Mouse (Mus musculus) kidney, adult 18-20 months (tissue): ENCODE results near the gene Lrrc25.
A peak's percentile ranks its signal among the peaks of the same experiment; 100 is the strongest.
"Not testable (repeated sequence)": the region's sequence is repeated elsewhere in the genome, so short reads cannot be mapped to it uniquely, and the experiment has no call there.

Experiments used
- DNase-seq: peaks from one replicate; pipeline ENCODE4 v3.0.0; 2021

The Lrrc25 gene

DNA sequence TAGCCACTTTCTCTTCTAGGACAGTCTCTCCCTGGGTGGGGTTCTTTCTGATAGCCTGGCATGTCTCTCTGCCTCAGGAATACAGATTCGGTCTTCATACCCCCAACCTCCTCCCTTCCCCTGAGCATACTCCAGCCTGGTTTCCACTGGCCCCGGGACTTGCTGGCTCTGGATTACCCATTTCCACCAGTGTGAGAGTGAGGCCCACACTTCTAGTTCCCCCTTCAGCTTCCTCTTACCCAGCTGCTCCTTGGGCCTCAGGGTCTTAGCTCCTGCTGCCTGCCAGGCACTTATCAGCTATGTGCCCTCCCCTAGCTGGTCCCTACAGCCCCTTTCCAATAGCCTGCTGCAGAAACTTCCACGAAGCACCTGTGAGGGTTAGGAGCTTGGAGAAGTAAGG is at the start of gene Lrrc25:
TSS of gene Lrrc25 (plus strand) at position 262 of the 400 bp plus-strand sequence.
- DNase-seq: no peak

DNA sequence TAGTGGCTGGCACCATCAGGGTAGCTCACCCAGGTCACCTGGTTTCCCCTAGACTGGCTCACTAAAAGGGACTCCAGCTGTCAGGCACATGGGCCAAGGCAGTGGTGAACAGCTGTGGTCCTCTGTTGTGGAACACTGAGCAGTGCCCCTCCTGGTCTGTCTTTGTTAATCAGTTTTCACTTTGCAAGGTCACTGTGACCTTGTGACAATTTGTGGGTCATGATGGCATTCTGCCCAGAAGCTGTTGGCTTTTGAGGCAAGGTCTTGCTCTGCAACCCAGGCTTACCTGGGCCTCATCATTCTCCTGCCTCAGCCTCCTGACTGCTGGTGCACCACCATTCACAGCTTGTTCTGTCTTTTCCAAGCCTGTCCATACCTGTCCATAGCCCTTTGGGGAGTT is 45.6 kb upstream of the Lrrc25 start:
- DNase-seq: no peak

DNA sequence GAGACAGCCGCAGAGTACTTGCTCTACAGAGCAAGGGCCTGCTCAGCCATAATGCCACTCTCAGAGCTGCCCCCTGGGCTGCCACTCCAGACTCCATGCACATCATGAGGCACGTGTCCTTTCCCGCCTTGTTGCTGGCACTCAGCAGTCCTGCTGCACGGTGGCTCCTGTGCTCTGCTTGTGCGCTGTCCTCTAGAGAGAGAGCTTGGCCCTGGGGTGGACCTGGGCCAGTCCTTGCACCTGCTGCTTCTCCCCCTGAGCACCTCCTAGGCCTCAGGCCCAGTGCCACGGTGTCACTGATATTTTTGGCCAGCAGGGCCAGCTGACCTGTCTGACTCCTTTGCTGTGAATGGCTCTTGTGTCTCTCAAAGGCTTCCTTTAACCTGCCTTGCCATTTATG is 45.0 kb upstream of the Lrrc25 start:
- no peak for DNase-seq

DNA sequence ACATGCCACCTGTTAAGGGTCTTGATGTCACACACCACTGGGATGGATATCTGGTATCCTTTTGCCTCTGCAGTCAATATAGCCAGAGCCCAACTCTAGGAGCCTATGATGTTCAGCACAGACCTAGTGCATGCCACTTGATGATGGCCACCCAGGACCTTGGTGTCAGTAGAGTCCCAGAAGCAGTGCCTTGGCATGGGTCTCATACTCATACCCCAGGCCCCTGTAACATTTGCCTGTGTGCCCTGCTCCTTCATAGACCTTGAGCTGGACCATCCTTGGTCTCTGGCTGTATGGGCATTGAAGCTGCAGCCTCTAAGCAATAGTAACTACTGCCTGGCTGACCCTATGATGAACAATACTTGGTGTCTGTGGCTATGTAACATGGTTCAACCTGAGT is 41.7 kb upstream of the Lrrc25 start:
- DNase-seq: no peak

DNA sequence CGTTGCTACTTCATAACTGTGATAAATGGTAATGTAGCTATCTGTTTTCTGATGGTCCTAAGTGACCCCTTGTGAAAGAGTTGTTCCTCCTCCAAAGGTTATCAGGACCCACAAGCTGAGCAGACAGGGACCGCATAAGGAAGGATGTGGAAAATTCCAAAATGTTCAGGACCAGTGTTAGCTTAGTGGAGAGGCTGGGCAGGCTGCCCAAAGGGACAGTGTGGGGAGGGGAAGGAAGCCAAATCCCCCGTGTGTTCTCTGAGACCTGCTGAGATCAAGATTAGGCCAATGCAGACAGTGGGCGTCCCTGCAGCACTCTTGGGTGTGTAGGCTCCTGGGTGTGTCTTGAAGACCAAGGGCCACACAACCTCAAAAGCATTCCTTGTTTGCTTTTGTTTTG is 41.0 kb upstream of the Lrrc25 start:
- peak; percentile 77 for DNase-seq

DNA sequence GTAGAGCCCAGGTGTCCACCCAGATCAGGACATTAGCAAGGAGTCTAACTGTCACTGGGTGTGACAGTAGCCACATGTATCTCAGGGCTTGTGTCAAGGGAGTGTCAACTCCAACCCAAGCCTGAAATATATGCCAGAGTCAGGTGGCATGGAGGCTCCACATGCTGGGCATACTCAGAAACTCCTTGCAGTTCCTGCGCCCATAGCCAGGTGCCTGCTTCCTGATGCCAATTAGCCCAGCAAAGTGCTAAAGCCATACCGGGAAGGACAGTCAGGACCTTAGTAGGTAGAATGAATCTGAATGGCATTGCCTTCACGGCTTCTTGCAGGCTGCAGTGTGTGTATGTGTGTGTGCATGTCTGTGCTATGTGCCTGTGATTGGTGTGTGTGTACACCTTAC is 38.7 kb upstream of the Lrrc25 start:
- no peak for DNase-seq

DNA sequence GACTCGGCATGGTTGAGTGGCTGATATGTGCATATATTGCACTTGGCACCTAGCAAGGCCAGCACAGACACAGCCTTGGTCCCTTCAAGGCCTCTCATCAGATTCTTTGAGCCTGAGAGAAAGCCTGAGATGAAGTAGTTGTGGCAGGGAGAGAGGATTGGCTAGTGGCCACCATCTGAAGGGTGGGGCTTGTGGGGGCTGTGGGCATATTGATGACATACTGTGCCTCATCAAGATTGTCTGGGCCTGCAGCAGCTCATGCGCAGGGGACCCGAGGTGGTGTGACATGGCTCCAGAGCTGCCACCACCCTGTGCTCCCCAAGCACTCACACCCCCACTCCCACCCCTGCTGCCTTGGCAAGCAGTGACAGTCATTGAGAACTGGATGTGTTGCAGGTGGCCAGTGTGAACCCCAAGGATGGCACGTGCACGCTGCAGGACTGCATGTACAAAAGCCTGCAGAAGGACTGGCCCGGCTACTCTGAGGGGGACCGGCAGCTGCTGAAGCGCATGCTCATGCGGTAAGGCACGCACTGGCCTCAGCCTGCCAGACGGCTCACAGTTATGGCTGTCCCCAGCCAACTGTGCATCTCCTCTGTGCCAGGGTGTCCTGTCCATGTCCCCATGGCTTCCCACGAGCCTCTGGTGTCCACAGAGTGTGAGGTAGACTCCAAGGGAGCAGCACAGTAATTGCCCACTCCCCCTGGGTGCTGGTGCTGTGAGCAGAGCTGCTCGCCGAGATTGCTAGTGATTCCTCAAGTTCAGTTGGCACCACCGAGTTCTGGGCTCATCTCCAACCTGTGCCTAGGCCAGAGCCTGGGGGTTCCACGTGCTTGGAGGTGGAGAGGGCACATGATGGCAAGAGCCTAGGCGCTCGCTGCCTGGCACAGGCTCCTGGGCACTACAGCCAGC is 32.2 kb upstream of the Lrrc25 start:
- DNase-seq: no peak

DNA sequence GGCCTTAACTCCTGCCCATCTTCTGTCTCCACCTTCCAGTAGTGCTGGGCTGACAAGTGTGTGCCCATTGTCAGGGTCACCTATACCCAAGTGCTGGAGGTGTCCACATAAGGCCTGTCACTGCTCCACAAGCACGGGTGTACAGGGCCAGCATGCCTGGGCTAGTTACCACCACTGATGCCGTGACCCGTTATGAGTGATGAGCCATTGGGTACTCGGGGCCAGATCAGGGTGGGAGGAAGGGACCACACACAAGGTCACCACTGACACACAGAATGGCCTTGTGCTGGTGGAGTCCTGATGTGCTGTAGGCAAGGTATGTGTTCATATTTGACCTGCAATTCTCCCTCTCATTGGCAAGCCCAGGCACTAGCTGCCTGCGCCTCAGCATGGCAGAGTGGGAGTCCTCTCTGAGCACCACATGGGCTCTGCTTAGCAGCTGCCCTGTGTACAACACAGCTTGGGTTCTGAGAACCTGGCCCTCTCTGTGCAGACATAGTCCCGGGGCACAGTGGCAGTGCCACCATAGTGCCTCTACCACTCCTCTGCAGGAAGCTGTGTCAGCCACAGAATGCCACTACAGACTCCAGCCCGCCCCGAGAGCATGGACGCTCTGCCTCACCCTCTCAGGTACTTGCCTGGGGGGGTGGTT is 31.2 kb upstream of the Lrrc25 start:
- DNase-seq: no peak

DNA sequence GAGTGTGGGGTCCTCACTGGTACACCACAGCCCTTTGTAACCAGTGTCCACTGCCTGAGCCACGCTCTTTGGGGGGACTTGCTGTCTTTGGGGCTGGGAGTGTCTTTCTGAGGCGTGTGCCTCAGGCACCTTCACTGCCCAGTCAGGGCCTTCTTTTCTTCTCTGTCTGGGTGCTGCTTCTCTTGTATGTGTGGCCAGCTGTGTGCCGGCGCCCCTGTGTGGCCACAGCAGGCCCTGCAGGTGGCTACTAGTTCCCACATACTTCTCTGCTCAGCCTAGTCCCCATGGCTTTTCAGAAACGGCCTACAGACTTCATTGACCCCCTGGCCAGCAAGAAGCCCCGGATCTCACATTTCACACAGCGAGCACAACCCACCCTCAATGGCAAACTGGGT is 30.7 kb upstream of the Lrrc25 start:
- DNase-seq: peak; percentile 76

DNA sequence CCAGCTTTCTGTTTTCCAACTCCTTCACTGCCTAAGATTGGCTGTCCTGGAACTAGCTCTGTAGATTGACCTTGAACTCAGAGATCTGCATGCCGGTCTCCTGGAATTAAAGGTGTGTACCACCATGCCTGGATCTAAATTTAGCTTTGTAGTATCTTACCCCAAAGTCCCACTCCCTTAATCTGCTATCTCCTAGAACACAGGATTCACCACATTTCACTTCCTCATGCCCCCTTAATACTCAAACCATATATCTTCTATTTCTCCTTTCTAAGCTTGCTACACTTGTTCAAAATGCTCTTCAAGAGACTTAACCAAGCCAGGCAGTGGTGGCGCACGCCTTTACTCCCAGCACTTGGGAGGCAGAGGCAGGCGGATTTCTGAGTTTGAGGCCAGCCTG is 28.0 kb upstream of the Lrrc25 start:
- DNase-seq: not testable (repeated sequence)

DNA sequence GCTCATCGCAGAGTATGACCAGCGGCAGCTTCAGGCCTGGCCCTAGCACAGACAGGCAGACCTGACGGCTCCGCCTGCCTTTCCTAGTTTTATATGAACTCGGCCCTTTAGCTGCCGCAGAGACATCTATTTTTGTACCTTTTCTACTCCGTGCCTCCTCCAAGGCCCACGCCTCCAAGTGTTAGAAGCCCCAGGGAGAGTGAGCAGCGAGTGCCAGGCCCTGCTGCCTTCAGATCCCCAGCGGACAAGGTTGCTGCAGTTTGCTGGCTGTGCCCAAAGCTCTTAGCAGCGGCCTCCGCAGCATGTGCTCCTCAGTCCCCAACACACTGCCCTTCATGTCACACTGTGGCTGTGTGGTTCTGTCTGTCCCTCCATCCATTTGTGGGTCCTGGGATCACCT is 24.4 kb upstream of the Lrrc25 start:
- no peak for DNase-seq

DNA sequence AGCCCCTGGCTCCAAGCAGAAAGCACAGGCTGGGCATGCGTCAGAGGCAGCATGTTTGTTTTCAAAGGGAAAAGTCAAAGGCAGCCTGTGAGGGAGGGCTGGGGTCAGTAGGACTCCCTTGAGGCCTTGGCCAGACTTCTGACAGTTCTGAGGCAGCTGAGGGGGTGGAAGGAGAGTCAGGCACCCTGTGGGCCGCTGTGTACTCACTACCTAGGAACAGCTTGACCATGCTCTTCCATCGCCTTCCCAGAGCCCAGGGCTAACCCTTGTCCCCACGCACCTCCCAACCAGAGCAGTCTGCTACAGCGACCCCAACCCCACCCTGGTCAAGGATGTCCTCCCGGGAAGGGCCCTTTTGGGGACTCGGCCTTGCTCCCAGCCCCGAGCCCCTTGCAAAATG is 22.8 kb upstream of the Lrrc25 start:
- no peak for DNase-seq

DNA sequence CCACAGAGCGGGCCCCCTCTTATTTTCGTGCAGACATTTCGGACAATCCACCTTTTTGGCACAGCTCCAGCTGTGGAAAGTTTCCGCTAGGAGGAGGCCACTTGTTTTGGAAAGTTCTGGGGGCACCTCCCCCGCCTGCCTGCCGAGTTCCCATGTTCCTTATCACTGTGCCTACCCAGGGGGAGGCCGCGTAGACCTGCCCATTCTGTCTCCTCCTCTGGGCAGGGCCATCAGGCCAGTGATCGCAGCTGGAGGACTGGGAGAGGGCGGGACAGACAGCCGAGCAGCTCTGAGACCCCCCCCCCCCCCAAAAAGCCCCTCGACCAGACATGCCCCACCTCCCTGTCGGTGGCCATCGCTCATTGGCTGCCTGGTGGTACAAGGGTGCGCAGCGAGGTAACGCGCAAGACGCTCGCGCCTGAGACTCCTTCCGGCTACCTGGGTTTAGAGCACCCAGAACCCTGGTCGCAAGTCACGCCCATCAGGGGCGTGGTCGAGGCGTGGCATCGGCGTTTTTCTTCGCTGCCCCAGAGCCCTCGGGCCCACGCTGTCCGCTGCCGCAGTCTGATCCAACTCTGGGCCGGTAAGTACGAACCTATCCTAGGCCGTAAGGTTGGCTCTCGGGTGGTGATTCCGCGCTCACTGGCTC is 21.9 kb upstream of the Lrrc25 start, which contains the start of gene Isyna1:
TSS of gene Isyna1 (plus strand) at position 413 of the 649 bp plus-strand sequence.
- DNase-seq: peak; percentile 89

DNA sequence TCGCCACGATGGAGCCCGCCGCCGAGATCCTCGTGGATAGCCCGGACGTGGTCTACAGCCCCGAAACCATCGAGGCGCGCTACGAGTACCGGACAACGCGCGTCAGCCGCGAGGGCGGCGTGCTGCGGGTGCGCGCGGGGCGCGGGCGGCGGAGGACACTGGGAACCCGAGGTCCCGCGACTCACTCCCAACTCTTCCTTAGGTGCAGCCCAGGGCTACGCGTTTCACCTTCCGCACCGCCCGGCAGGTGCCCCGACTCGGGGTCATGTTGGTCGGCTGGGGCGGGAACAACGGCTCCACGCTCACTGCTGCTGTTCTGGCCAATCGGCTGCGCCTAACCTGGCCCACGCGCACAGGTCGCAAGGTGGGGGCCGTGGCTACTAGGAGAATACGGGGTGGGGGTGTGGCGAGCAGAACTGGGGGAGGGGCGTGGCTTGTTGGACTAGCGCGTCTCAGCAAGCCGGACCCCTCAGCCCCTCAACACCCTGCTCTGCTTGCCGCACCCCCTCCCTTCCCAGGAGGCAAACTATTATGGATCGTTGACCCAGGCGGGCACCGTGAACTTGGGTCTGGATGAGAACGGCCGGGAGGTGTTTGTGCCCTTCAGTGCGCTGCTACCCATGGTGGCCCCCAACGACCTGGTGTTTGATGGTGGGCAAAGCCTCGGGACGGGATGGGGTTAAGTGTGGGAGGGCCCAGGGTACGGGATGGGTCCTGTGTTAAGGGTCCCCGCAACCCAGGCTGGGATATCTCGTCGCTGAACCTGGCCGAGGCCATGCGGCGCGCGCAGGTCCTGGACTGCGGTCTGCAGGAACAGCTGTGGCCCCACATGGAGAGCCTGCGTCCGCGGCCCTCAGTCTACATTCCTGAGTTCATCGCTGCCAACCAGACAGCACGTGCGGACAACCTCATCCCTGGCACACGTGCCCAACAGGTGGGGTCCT is 21.1 kb upstream of the Lrrc25 start:
- DNase-seq: no peak

DNA sequence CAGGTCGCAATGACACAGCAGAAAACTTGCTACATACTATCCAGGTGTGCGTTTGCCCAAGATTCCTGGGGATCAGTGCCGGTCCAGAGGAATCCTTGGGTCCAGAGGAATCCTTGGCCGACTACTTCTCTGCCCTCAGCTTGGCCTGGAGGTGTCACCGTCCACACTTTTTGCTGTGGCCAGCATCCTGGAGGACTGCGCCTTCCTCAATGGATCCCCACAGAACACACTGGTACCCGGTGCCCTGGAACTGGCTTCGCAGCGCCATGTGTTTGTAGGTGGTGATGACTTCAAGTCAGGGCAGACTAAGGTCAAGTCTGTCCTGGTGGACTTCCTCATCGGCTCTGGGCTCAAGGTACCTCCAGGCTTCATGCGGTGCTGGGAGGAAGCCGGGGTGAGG is 20.1 kb upstream of the Lrrc25 start:
- no peak for DNase-seq

DNA sequence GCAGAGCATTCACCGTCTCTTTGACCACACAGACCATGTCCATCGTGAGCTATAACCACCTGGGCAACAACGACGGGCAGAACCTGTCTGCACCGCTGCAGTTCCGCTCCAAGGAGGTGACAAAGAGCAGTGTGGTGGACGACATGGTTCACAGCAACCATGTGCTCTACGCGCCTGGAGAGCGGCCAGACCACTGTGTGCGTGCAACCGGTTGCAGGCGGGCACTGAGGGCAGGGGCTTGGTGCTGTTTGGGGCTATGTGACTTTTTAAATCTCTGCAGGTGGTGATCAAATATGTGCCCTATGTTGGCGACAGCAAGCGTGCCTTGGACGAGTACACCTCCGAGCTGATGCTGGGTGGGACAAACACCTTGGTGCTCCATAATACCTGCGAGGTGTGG is 19.7 kb upstream of the Lrrc25 start:
- DNase-seq: no peak

DNA sequence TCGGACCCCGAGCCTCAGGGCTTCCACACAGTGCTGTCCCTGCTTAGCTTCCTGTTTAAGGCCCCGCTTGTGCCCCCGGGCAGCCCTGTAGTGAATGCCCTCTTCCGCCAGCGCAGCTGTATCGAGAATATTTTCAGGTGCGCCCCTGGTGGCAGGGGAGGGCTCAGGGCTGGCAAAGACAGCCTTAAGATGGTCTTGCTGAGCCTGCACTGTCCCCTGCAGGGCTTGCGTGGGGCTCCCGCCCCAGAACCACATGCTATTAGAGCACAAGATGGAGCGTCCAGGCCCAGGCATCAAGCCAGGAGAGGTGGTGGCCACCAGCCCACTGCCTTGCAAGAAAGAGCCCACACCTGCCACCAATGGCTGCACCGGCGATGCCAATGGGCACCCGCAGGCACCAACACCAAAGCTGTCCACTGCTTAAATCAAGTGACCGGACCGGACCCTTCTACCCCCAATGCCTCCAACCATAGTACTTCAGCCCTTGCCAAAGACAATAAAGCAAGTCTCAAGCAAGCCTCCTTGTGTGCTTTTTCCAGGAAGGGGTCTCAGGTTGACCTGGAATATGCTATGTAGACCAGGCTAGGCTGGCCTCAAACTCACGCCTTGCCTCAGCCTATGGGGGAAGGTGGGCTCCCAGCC is 19.1 kb upstream of the Lrrc25 start:
- no peak for DNase-seq

DNA sequence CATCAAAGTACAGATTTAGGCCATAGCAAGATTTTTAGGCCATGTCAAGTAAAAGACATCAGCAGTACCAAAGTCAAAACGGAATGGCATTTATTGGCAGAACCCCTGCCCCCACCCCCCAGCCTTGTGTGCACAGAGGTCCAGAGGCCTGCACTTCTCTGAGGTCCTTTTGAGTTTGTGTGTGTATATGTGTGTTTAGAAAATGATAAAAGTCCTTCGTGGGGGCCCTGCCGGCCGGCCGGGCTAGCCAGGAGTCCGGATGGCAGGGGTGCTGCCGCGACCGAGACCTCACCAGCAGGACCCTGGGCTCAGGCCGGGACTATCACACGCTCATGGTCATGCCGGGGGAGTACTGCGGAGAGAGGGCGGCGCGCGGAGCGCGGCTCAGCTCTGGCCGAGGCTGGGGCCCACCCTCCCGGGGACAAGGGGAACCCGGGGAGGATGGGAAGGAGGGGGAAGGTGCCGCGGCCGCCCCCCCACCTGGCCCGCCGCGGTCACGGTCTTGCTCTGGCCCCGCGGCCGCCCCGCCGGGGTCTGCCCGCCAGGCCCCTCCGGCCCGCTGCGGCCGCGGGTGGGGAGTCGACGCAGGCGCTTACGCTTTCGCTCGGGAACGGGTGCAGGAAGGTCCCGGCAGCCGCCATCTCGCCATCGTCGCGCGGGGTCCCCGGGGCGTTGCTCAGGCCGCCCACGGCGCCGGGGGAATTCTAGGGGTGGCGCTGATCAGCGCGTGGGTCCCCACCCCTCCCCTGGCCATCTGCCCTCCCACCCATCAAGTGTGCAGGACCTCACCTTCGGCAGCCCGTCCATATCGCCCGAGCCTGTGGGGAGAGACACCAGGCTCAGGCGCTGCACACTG is 18.3 kb upstream of the Lrrc25 start:
- DNase-seq: no peak

DNA sequence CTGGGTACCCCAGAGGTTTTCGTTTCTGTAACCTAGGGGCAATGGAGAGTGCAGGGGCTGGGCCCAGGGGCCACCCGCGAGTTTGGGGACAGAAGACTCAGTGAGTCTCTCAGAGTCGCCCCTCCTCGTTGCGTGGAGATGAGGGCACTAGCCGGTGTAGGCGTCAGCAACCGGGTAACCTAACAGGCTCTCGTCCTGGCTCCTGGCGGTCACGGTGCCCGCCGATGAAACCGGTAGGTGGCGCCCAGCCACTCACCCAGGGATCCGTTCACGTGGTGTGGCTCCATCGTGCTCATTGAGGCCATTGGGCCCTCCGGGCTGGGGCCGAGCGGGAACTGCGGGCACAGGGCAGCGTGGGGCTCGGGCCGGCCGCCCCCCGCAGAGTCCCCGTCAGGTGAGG is 17.7 kb upstream of the Lrrc25 start:
- DNase-seq: peak; percentile 90

DNA sequence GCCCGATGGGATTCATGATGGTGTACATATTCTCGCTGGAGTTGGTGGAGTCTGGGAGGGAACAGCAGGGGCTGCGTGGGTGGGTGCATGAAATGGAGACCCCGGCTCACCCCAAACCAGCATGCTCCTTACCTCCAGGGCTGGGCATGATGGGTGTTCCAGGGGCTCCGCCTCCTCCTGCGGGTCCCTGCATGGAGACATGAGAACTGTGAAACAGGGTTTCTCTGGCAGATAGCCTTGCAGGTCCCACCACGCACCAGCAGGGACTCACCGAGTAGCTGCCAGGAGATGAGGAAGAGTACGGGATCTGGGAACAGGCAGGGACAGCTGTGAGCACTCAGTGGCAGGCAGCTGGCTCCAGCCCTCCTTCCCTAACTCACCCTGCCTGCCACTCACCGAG is 17.2 kb upstream of the Lrrc25 start:
- no peak for DNase-seq
